Mouse (Mus musculus) urinary bladder, postnatal 25 days (tissue): ENCODE results near the gene Chid1.

ENCODE experiments used
- DNase-seq: peaks from one replicate; pipeline ENCODE4 v3.0.0; 2022; ENCODE audit warnings: low spot score

Chid1 gene

GRCm38 (mm10) chr7:141539556-141540311 lies at the start of gene Chid1:
Gene Chid1, minus strand, starts transcription at chr7:141539857.
- peak; percentile 99 for DNase-seq

GRCm38 (mm10) chr7:141588890-141589289 lies 49.2 kb upstream of the Chid1 start:
- no peak for DNase-seq

GRCm38 (mm10) chr7:141585881-141586280 lies 46.2 kb upstream of the Chid1 start:
- DNase-seq: no peak

GRCm38 (mm10) chr7:141585288-141585687 lies 45.6 kb upstream of the Chid1 start:
- no peak for DNase-seq

- no peak for DNase-seq
These were observed 44.6 kb upstream of the Chid1 start for GRCm38 (mm10) chr7:141584048-141584841.

- no peak for DNase-seq
These were observed 41.7 kb upstream of the Chid1 start for GRCm38 (mm10) chr7:141581323-141581722.

GRCm38 (mm10) chr7:141578943-141579342 lies 39.3 kb upstream of the Chid1 start:
- DNase-seq: no peak

- DNase-seq: no peak
These were observed 38.9 kb upstream of the Chid1 start for GRCm38 (mm10) chr7:141578511-141578910.

GRCm38 (mm10) chr7:141577801-141578200 lies 38.1 kb upstream of the Chid1 start:
- DNase-seq: no peak

- DNase-seq: no peak
These were observed 35.8 kb upstream of the Chid1 start for GRCm38 (mm10) chr7:141575481-141575880.

- no peak for DNase-seq
These were observed 34.4 kb upstream of the Chid1 start for GRCm38 (mm10) chr7:141574041-141574440.

- DNase-seq: no peak
These were observed 31.1 kb upstream of the Chid1 start for GRCm38 (mm10) chr7:141570625-141571295.

- DNase-seq: no peak
These were observed 30.3 kb upstream of the Chid1 start for GRCm38 (mm10) chr7:141569916-141570315.

- DNase-seq: no peak
These were observed 29.7 kb upstream of the Chid1 start for GRCm38 (mm10) chr7:141569283-141569803.

GRCm38 (mm10) chr7:141566587-141566986 lies 26.9 kb upstream of the Chid1 start:
- DNase-seq: no peak

GRCm38 (mm10) chr7:141564561-141564960 lies 24.9 kb upstream of the Chid1 start:
- DNase-seq: no peak

- DNase-seq: peak; percentile 38
These were observed 23.3 kb upstream of the Chid1 start for GRCm38 (mm10) chr7:141562852-141563427.

GRCm38 (mm10) chr7:141562421-141562851 lies 22.8 kb upstream of the Chid1 start:
- peak; percentile 20 for DNase-seq

GRCm38 (mm10) chr7:141561682-141562391 lies 22.2 kb upstream of the Chid1 start, which contains the start of gene Ap2a2:
Gene Ap2a2, plus strand, starts transcription at chr7:141562173.
- peak; percentile 88 for DNase-seq

GRCm38 (mm10) chr7:141560471-141560870 lies 20.8 kb upstream of the Chid1 start:
- no peak for DNase-seq

- no peak for DNase-seq
These were observed 20.2 kb upstream of the Chid1 start for GRCm38 (mm10) chr7:141559726-141560325.
